Mouse (Mus musculus) limb, embryonic 13.5 days (tissue): Measurements from ENCODE around the gene Snx13. TPM values are rescaled to one million over a fixed set of nuclear protein-coding genes. Genes with fewer than 3 reads are reported as not detected.

Source experiments
- ATAC-seq: fragments of 200-750 bp; cut with Nextera tagmentation; 2 replicates; pipeline ENCODE4 v1.8.0; 2017; ENCODE audit warnings: low read depth, moderate number of reproducible peaks, moderate TSS enrichment; ENCODE audit not compliant: low FRiP score
- H3K27ac ChIP-seq: fragments of 300-500 bp; sonication (generic); 2 replicates; pipeline ENCODE4 v1.5.1; 2015; ENCODE audit warnings: inconsistent platforms, mild to moderate bottlenecking, moderate library complexity
- H3K27me3 ChIP-seq: fragments of 300-500 bp; sonication (generic); 2 replicates; pipeline ENCODE4 v1.6.1; 2015; ENCODE audit warnings: mild to moderate bottlenecking, inconsistent platforms
- H3K36me3 ChIP-seq: fragments of 300-500 bp; sonication (generic); 2 replicates; pipeline ENCODE4 v1.6.1; 2015; ENCODE audit warnings: inconsistent platforms, mild to moderate bottlenecking, moderate library complexity
- H3K4me1 ChIP-seq: fragments of 300-500 bp; sonication (generic); 2 replicates; pipeline ENCODE4 v1.6.1; 2015; ENCODE audit warnings: inconsistent platforms
- H3K4me2 ChIP-seq: fragments of 300-500 bp; sonication (generic); replicated peaks from 2 replicates; pipeline ENCODE4 v1.6.1; 2015; ENCODE audit warnings: inconsistent platforms, mild to moderate bottlenecking, moderate library complexity
- H3K4me3 ChIP-seq: fragments of 300-500 bp; sonication (generic); 2 replicates; pipeline ENCODE4 v1.5.1; 2015; ENCODE audit warnings: moderate library complexity, mild to moderate bottlenecking, inconsistent platforms
- H3K9ac ChIP-seq: fragments of 300-500 bp; sonication (generic); 2 replicates; pipeline ENCODE4 v1.6.1; 2015; ENCODE audit warnings: mild to moderate bottlenecking, inconsistent platforms
- H3K9me3 ChIP-seq: fragments of 300-500 bp; sonication (generic); 2 replicates; pipeline ENCODE4 v1.6.1; 2016; ENCODE audit warnings: inconsistent platforms
- WGBS: fragments of 180-500 bp; shearing (Covaris S2); methylation state at CpG from one replicate; pipeline ENCODE4 v1.1.7; 2015; 5-methylcytosine and 5-hydroxymethylcytosine counted together
- polyA plus RNA-seq: library from polyadenylated mRNA; unstranded; fragments of >200 nt; fragmentation: Nextera tagmentation; extraction: Ambion mirVana; gene quantifications from 2 replicates; pipeline ENCODE4 v1.2.1, GENCODE M21; 2015

Gene Snx13
- polyA plus RNA-seq, 1 experiment from 2014 or later = 26.1 TPM

DNA sequence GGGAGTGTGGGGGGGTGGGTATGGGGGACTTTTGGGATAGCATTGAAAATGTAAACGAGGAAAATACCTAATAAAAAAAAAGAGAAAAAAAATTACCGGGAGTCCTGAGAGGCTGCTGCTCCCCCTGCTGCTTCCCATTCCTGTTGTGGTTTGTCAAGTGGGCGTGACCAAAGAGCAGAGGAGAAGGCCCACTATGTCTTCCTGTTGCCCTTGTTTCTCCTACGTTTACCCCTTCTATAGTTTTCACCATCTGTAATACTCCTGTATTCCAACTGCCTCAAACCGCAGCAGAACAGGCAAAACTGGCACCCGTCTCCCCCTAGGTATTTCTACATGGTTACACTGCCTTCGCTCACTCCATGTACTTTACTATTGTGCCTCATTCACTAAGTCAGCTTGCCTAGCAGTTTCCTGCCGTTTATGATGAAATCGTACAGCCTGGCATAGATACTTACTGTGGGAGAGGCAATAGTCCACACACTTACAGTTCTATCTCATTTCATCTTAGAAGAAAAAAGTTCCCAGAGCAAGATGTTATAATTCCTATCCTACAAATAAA lies 28.2 kb upstream of the Snx13 start:
- ATAC-seq = no peak
- Histone ChIP-seq H3K9me3 (no peaks in the 10 kb centered on the region), H3K9ac (no peak overlapping the region), H3K4me3 (no peak overlapping the region), H3K4me1 (no peaks in the 10 kb centered on the region), H3K27ac (no peak overlapping the region), H3K36me3 (no peaks in the 10 kb centered on the region), H3K4me2 (no peak overlapping the region), H3K27me3 (no peaks in the 10 kb centered on the region)
- 82% methylated on average over 9 of the region's 9 CpGs for WGBS

DNA sequence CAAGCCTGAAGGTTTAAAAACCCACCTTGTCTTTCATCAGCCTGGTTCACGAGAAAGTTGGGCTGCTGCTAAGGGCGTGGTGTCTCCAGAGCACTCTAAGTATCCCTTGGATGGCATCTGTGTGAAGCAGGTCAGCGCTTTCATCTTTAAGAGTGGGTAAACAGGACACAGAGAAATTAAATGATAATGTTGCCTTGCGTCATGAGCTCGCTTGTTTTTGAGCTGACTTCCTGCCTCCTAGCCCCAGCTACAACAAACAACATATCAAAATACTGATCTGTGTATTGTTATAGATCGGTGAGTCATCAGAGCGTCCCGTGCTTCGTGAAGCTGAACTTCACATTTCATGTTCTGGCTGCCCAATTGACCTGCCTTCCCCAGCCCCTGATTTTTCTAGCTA lies 25.7 kb upstream of the Snx13 start:
- no peak overlapping the region for H3K4me3 ChIP-seq
- WGBS = 81% methylated on average over 9 of the region's 9 CpGs

DNA sequence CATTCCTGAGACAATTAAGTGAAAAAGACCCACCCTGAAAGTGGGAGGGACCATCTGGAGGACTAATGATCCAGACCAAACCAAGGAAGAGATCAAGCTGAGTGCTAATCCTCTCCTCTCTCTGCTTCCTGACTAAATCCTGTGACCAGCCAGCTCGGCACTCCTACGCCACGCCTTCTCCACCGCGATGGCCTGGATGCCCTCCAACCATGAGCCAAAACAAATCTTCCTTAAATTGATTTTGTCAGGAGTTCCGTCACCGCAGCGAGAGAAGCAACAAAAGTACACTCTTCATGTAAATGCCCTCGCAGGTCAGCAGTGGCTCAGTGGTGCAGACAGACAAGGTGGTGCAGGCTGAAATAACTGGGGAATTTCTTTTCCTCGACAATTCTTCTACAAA lies 24.9 kb upstream of the Snx13 start:
- no peaks in the 10 kb centered on the region for H3K36me3 ChIP-seq
- WGBS = 57% methylated on average over 10 of the region's 10 CpGs
- no peak overlapping the region for H3K4me3 ChIP-seq
- no peak overlapping the region for H3K27ac ChIP-seq
- no peak for ATAC-seq
- no peak overlapping the region for H3K9ac ChIP-seq
- H3K9me3 ChIP-seq = no peaks in the 10 kb centered on the region
- H3K27me3 ChIP-seq = no peaks in the 10 kb centered on the region
- H3K4me1 ChIP-seq = no peaks in the 10 kb centered on the region
- H3K4me2 ChIP-seq = no peak overlapping the region

More for the DNA sequence above, 25.7 kb upstream of the Snx13 start:
- Histone ChIP-seq H3K27ac (no peak overlapping the region), H3K4me2 (no peak overlapping the region), H3K4me1 (no peaks in the 10 kb centered on the region), H3K9me3 (no peaks in the 10 kb centered on the region), H3K36me3 (no peaks in the 10 kb centered on the region), H3K9ac (no peak overlapping the region), H3K27me3 (no peaks in the 10 kb centered on the region)
- ATAC-seq = no peak

DNA sequence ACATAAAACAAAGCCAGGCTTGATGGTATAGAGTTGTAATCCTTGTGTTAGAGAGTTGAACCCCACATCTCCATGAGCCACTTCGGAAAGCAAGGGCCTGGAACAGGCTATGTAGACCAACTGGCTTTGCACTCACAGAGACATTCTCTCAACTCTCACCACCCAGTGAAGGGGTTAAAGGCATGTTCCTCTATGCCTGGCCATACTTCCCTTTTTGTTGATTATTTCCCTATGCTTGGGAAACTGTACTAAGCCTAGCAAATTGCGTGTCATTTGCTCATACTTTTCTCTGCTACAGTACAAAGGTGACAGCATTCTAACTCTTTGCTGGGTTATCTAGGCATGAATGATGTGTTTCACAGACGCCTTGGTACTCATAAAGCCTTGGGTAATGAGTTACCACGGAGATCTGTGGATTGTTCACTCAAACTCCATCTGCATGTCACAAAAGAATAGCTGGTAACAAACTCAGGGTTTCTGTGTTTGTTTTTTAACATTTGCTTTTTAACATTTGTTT lies 21.0 kb upstream of the Snx13 start:
- WGBS = 66% methylated on average over 4 of the region's 4 CpGs
- no peaks in the 10 kb centered on the region for H3K27me3 ChIP-seq
- no peak overlapping the region for H3K4me2 ChIP-seq
- H3K4me1 ChIP-seq = no peaks in the 10 kb centered on the region
- H3K9me3 ChIP-seq = no peaks in the 10 kb centered on the region
- H3K9ac ChIP-seq = no peak overlapping the region
- H3K27ac ChIP-seq = no peak overlapping the region
- no peaks in the 10 kb centered on the region for H3K36me3 ChIP-seq
- H3K4me3 ChIP-seq = no peak overlapping the region
- no peak for ATAC-seq

DNA sequence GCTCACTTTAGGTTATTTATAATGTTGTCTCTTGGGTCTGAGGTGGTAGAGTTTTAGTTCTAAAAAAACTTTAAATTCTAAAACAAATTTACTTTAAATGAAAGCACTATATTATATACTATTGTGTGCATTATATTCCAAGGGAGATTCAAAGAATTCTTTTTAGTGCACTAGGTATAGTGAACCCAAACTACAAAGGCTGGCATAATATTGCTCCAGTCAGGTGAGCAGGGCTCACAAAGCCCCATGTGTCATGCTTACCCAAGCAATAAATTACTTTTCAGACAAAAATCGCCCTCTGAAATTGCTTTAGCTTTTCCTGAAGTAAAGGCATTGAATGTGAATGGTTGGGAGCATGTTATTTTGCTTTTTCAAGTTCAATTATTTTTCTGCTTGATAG lies 19.5 kb upstream of the Snx13 start:
- Histone ChIP-seq H3K27me3 (no peaks in the 10 kb centered on the region), H3K4me3 (no peak overlapping the region), H3K36me3 (no peaks in the 10 kb centered on the region), H3K27ac (no peak overlapping the region), H3K9ac (no peak overlapping the region), H3K9me3 (no peaks in the 10 kb centered on the region), H3K4me1 (no peaks in the 10 kb centered on the region), H3K4me2 (no peak overlapping the region)
- no peak for ATAC-seq
- WGBS = 61% methylated on average over 1 of the region's 1 CpGs

DNA sequence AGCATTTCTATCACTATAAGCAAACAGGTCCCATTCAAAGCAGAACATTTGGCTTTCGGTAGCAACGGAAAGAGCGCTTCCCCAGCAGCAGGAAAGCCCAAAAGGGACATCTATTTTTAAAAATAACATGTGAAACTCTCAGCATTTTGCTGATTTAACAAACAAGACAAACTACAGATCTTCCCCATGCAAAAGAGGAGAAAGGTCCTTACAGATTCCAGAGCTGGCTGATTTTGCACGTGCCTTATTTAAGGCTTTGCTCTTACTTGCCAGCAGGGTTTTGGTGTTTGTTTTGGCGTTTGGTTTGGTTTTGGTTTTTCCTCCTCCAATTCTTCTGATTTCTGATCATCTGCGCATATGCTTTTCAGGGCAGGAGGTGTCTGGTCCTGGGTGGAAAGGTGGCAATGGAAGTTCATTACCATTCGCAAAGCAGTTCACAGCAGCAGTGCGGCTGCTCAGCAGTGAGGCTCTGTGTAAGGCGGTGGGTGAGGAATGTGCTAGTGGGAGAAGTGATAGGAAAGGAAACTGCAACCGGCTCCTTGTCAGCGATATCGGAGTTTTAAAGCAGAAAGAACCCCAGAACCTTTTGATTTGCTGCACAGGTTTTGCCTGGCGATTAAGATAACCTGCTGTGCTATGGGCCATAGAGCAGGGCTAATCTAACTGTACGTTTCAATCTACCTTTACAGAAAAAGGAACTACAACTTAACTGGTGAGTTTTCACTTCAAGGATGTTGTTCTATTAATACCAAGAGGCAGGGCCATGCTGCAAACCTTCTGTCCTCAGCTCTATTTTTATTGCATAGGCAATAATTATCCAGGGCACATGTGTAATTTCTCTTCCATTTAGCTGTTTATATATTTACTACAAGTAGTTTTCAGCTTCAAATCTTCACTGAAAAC lies 8.1 kb upstream of the Snx13 start:
- H3K9ac ChIP-seq = 0 out of 2 replicates have a peak overlapping the region, but pooled peaks have one; percentile 20
- H3K4me3 ChIP-seq = peak overlapping the region; percentile 23
- no peak for ATAC-seq
- no peaks in the 10 kb centered on the region for H3K9me3 ChIP-seq
- peak overlapping the region; percentile 57 for H3K4me2 ChIP-seq
- H3K27me3 ChIP-seq = no peaks in the 10 kb centered on the region
- H3K4me1 ChIP-seq = peaks cover 9% of the 10 kb centered on the region; the same call in 1 of the 2 replicates
- 23% methylated on average over 14 of the region's 14 CpGs for WGBS
- no peaks in the 10 kb centered on the region for H3K36me3 ChIP-seq
- H3K27ac ChIP-seq = no peak overlapping the region

DNA sequence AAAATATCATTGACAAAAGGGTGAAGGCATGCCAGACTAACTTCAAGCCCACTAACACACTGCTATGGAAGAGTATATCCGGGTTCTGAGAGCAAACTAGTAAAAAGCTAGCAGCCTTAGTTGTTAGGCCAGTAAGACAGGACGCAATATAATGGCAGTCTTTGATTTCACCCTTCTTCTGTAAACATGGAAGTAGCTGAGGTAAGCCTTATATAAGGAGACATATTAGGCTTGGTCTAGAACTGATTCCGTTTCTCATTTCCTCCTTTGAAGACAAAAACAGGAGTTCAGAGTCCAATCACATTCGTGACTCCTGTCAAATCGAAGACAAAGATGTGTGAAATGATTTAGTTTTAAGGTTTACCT lies 7.4 kb upstream of the Snx13 start:
- Histone ChIP-seq H3K9me3 (no peaks in the 10 kb centered on the region), H3K4me1 (peaks cover 9% of the 10 kb centered on the region; the same call in 1 of the 2 replicates), H3K4me2 (no peak overlapping the region), H3K27ac (no peak overlapping the region), H3K9ac (no peak overlapping the region), H3K36me3 (no peaks in the 10 kb centered on the region), H3K4me3 (no peak overlapping the region), H3K27me3 (no peaks in the 10 kb centered on the region)
- 71% methylated on average over 5 of the region's 5 CpGs for WGBS
- no peak for ATAC-seq

DNA sequence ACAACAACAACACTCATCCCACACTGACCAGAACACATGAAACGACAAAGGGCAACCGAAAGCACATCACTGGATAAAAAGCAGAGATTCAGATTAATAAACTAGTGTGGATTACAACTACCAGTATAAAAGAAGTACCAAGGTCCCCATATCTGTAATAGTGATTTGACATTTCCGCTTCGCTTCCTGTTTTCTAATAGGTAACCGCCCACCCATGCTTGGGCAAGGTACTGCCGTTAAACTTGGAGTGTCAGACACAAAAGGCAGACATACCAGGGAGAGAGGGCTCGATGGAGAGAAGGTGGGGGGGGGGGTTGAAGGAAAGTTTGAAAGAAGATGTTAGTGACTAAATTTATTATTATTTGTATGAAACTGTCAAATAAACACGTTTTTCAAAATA lies 5.0 kb upstream of the Snx13 start:
- ATAC-seq = no peak
- Histone ChIP-seq H3K4me2 (no peak overlapping the region), H3K9ac (no peak overlapping the region), H3K27ac (no peak overlapping the region), H3K9me3 (no peaks in the 10 kb centered on the region), H3K4me3 (no peak overlapping the region), H3K4me1 (peaks cover 9% of the 10 kb centered on the region; the same call in 1 of the 2 replicates), H3K36me3 (no peaks in the 10 kb centered on the region), H3K27me3 (no peaks in the 10 kb centered on the region)
- 78% methylated on average over 8 of the region's 8 CpGs for WGBS

DNA sequence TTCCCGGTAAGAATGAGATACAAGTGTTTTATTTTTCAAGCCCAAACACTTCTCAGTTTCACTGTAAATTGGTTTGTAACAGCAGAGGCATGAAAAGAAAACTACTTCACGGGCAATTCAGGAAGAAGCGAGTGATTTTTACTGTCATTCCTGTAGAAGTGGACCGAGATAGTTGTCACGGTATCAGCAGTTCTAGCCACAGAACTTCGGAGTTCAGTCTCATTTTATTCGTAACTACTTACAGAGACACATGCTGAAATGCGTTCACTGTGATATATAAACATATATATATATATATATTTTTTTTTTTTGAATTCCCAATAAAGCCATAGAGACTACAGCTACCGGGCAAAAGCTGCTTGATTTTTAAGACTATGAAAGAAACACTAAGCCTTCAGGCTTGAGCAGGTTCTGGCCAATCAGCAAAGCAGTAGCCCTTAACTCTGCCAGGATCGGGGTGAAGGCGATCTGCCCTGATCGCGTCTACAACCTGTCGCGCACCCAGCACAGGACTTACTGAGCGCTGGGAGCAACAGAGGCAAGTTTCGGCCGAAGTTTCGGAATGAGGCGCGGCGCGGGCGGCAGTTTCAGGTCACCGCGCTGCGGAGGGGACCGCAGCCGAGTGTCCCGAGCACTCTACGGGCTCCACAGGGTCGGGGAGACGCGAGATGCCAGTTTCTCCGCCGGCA lies 532 bp upstream of the Snx13 start:
- peak overlapping the region; percentile 68 for H3K4me2 ChIP-seq
- H3K36me3 ChIP-seq = no peaks in the 10 kb centered on the region
- peak overlapping the region; percentile 88 for H3K4me3 ChIP-seq
- H3K9me3 ChIP-seq = no peaks in the 10 kb centered on the region
- peak overlapping the region; percentile 93 for H3K27ac ChIP-seq
- WGBS = 1% methylated on average over 36 of the region's 36 CpGs
- no peaks in the 10 kb centered on the region for H3K27me3 ChIP-seq
- peak; percentile 75 for ATAC-seq
- peak overlapping the region; percentile 94 for H3K9ac ChIP-seq
- peaks cover 18% of the 10 kb centered on the region for H3K4me1 ChIP-seq

DNA sequence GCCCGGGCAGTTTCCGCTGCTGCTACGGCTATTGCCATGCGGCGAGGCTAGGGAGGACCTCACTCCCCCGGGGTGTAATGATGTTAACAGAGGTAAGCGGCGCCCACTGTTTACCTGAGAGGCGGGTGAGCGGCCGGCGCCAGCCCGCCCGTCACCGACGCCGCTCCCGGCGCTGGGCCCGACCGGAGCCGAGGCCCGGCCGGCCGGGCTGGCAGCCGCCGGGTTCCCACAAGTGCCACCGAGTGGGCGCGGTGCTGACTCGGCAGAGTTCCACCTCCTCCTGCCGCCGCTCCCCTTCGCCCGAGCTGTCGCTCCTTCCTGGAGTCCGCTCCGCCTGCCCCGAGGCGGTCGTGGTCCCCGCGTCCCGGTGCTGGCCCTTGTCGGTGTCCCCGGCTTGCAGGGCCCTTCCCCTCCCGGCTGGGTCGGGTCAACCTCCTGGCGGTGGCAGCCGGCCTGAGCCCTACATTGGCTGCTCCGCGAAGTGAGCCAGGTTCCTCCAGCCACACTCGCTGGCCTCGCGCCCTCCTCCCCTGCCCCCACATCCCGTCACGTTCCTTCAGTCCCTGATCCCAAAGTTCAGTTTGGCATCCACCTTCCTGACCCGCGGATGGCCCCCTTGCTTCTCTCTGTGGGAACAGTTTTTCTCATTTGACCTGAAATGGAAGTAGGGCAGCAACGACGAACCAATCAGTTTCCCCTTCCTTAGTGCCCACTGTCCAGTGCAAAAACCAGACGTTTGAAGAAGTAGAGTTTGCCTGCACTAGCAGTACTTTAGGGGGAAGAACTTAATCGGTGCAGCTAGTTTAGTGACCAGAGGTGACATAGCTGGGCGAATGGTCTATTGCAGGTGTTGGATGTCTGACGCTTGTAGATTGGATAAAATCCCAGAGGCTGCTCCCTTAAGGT lies 587 bp downstream of the Snx13 start:
- ATAC-seq = peak; percentile 77

DNA sequence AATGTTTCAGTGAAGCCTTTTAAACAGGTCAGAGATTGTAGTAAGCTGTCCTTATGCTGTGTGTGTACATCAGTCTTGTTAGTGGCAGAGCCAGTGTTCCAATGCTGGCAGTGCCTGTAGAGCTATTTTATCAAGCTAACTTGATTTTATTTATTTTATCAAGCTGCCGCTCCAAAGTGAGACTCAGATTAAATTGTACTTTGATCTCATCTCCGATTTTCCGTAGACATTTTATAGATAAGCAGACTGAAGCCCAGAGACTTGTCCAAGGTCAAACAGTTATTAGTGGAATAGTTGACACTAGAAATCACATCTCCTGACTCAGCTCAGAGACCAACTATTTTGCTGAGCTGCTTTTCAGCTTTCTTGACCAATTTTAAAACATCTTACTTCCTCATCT lies 1.9 kb downstream of the Snx13 start:
- no peak overlapping the region for H3K4me2 ChIP-seq
- H3K4me3 ChIP-seq = no peak overlapping the region
- H3K9me3 ChIP-seq = no peaks in the 10 kb centered on the region
- peaks cover 19% of the 10 kb centered on the region for H3K4me1 ChIP-seq
- H3K9ac ChIP-seq = no peak overlapping the region
- WGBS = 89% methylated on average over 3 of the region's 3 CpGs
- no peak for ATAC-seq
- H3K27me3 ChIP-seq = no peaks in the 10 kb centered on the region
- H3K27ac ChIP-seq = no peak overlapping the region
- no peaks in the 10 kb centered on the region for H3K36me3 ChIP-seq

More for the DNA sequence above, 587 bp downstream of the Snx13 start:
- peak overlapping the region; percentile 94 for H3K9ac ChIP-seq
- H3K27ac ChIP-seq = peak overlapping the region; percentile 93
- peak overlapping the region; percentile 83 for H3K4me2 ChIP-seq
- under 1% methylated on average over 51 of the region's 65 CpGs for WGBS
- no peaks in the 10 kb centered on the region for H3K27me3 ChIP-seq
- H3K4me1 ChIP-seq = peaks cover 19% of the 10 kb centered on the region
- no peaks in the 10 kb centered on the region for H3K9me3 ChIP-seq
- H3K36me3 ChIP-seq = no peaks in the 10 kb centered on the region
- peak overlapping the region; percentile 88 for H3K4me3 ChIP-seq
